Mouse (Mus musculus): ENCODE results near the gene Nsl1. TPM values are rescaled to one million over a fixed set of nuclear protein-coding genes. Genes with fewer than 3 reads are reported as not detected.

The Nsl1 gene
- total RNA-seq, 2 experiments from 2014 or later = 0.22 to 0.64 TPM

DNA sequence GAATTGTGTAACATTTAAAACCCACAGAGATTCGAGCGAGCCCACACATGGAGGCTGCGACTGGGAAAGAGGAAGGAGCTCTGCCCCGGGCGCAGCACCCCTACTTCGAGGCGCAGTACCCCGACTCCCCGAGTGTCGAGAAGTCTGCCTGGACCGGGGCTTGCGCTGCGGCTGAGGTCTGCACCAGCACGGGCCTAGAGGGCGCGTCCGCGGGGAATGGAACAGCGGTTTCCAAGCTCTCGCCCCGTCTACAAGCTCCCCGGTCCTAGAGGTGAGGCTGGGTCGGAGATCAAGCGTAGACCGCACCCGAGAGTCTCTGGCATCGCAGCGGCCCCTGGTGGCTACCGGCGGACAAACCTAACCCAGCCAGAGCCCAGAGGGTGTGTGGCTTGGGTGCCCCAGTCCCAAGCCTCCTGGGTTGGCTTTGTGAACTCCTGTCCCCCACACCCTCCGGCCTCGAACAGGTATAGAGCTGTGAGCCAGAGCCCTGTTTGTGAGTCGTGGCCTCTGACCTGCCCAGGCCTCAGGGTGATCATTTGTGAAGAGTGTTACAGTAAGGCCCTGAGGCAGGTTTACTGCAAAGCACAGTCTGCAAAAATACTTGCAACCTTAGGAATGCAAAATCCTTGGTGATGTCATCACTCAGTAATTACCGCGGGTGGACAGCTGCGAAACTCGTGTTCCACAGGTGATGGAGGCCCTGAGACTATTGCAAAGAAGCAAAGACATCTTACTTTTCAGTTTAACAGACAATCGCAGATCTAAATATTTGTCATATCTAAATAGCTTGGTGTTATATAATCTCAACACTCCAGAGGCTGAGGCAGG, 63.2 kb downstream of the Nsl1 start:
- intact Hi-C loops (cut with DNase I) = loop anchor here (5.0 kb wide), 1 partner anchor 179 kb away; no protein-coding TSS in a partner anchor
- DNase-seq = peak; percentile 37 to 48

DNA sequence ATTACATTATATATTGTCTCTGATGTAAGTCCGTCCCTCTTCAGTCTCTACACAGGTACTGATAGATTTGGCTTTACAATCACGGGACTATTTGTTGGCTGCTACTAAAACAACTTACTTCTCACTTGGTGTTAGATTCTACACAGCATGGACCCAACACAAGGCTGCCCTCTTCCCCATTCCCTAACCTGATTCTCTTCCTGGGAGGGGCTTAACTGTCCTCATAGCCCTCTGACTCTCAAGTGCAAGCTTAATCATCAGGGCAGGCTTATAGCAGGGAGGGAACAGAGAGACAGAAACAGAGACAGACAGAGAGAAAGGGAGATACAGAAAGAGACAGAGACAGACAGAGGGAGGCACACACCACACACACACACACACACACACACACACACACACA, 68.9 kb downstream of the Nsl1 start:
- DNase-seq = no peak
- intact Hi-C loops (cut with DNase I) = no loop called here

DNA sequence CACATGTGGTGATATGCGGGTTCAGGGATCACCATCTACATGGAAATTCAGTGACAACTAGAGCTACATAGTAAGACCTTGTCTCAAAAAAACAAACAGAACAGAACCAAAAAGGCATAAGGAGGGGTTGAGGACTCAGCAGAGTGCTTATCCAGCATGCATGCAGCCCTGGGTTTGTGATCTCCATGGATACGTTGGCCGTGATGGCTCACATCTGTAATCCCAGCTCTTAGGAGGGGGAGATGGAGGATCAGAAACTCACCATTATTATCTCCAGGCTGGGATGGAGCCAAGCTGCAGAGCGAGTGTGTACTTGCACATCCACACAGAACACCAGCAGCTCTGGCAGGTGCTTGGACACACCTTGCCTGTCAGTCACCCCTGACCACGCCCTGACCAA, 69.4 kb downstream of the Nsl1 start:
- intact Hi-C loops (cut with DNase I) = no loop called here
- DNase-seq = no peak

DNA sequence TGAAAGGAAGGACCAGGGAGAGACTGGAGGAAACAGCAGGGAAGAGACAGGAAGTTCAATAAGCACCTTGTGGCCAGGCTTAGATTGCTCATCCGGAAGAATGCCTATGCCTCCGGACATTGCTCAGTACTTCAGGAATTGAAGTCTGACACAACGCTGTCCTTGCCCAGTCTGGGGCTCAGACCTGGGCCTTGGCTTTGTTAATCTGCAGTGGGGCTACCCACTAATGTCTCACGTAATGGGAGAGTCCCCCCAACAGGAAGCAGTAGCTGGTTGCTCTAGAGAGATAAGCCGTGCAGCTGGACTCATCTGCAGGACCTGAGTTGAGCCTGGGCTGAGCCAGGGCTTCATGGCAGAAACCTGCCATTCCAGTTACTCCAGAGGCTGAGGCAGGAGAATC, 70.1 kb downstream of the Nsl1 start:
- intact Hi-C loops (cut with DNase I) = no loop called here

DNA sequence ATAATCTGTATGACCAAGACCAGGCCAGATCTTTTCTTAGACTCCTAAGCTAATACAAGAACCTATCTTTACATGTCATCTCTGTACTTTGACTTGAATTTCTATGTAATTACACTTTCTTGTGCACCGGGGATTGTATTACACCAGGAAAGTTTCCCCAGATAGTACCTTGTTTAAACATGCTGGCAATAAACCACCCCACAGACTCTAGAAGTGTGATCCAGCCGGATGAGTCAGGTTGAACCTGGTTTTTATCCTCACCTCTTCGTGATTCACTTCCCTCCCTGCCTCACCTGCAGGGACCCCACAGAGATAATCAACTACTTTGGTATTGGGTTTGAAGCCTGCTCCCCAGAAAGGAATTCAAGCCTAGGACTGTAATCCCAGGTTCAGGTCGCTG, 72.6 kb downstream of the Nsl1 start:
- intact Hi-C loops (cut with DNase I) = no loop called here
- no peak for DNase-seq

More for the DNA sequence above, 70.1 kb downstream of the Nsl1 start:
- no peak for DNase-seq

Other genes with a start within 250 kb of the Nsl1 start
- 10 to 100 TPM; 14.9 to 18.3 TPM for gene Rps6kc1, start 151.2 kb upstream of the Nsl1 start, total RNA-seq (2021)
- 10 to 100 TPM; 23.1 to 25.1 TPM for gene Angel2, start 137.9 kb upstream of the Nsl1 start, total RNA-seq (2021)
- gene Vash2, start 83.7 kb upstream of the Nsl1 start, total RNA-seq (2021) = under 1 TPM; 0.37 to 0.56 TPM
- 10 to 100 TPM; 12.5 to 20.2 TPM for gene Flvcr1, start 36.9 kb upstream of the Nsl1 start, total RNA-seq (2021)
- gene Spata45, start 26.4 kb upstream of the Nsl1 start, total RNA-seq (2021) = not detected
- gene Tatdn3, start 80 bp upstream of the Nsl1 start, total RNA-seq (2021) = 10 to 100 TPM; 12.6 to 14.3 TPM
- not detected for gene Batf3, start 34.8 kb downstream of the Nsl1 start, total RNA-seq (2021)
- gene Fam71a, start 101.8 kb downstream of the Nsl1 start, total RNA-seq (2021) = not detected
- 10 to 100 TPM; 11.9 to 18.8 TPM for gene Atf3, start 155.0 kb downstream of the Nsl1 start, total RNA-seq (2021)

Data from gastrocnemius, postnatal 36 days (tissue).